Mouse (Mus musculus): ENCODE data around the gene Ptpre. TPM values are rescaled to one million over a fixed set of nuclear protein-coding genes. Genes with fewer than 3 reads are reported as not detected.

Gene Ptpre
- polyA plus RNA-seq, 1 experiment: 0.72 TPM

DNA sequence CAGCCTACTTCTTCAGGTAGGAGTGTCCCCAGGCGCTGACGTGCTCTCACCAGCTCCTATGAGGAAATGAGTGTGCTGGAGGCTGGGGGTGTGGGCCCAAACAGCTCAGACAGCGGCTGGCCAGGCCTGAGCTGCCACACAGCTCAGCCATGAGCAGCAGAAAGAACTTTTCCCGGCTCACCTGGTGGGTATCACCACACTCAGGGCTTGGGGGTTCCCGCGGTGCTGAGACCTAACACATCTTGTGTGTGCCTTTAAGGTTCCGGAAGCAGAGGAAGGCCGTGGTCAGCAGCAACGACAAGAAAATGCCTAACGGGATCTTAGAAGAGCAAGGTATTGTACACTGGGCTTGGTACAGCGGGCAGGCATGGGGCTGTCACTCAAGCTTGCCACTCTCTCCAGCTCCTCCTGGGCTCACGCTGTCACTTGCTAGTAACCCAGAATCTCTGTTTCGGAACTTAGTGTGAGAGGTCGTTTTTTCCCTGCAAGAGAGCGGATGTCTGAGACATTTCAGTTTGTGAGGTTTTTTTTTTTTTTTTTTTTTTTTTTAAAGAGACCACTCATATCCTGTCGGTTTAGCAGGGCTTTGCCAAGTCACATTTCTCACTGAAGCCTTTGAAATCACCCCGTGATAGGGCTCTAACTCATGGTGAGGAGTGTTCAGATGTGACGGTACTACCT, 114.7 kb downstream of the Ptpre start:
- Histone ChIP-seq H3K4me1 (ENCODE audit: control insufficient read depth, insufficient read depth, low read length) (no peaks in the 10 kb centered on the region), H3K4me3 (ENCODE audit: low read depth, low read length) (no peak overlapping the region), H3K9me3 (replicated peaks; ENCODE audit: control insufficient read depth, insufficient read depth, low read length, poor library complexity, severe bottlenecking) (no peaks in the 10 kb centered on the region; the same call in 1 of the 2 replicates), H3K36me3 (ENCODE audit: control insufficient read depth, insufficient read depth, low read length, poor library complexity, severe bottlenecking) (no peaks in the 10 kb centered on the region), H3K27ac (ENCODE audit: insufficient read depth, low read length) (no peak overlapping the region), H3K9ac (ENCODE audit: low read depth, poor library complexity, severe bottlenecking) (no peak overlapping the region), H3K27me3 (ENCODE audit: control insufficient read depth, insufficient read depth, low read length, poor library complexity, severe bottlenecking) (no peaks in the 10 kb centered on the region)
- TF ChIP-seq POLR2A (IDR thresholded peaks at IDR 0.05; ENCODE audit: insufficient read depth, low read length) (no peak), CTCF (IDR thresholded peaks at IDR 0.05; ENCODE audit: low read depth, low read length) (no peak), EP300 (IDR thresholded peaks at IDR 0.05; ENCODE audit: insufficient read depth, low read depth, low read length) (no peak)

DNA sequence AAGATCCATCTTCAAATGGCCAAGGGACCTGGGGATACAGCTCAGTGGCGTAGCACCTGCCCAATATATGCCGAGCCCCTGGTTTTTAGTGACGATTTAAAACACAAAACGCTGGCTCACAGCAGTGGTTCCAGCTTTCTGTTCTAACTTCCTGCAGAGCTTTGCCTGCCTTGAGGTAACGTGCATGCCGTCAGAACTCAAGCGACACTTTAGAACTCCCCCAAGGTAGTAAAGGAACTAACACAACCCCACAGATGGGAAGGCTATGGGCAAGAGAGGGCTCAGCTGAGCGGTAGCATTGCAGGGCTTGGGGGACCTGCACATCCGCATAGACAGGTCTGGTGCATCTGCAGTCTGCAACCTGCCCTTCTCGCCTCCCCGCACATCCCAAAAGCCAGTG, 115.5 kb downstream of the Ptpre start:
- no peak for TF ChIP-seq EP300 (IDR thresholded peaks at IDR 0.05; ENCODE audit: insufficient read depth, low read depth, low read length)
- TF ChIP-seq CTCF (IDR thresholded peaks at IDR 0.05; ENCODE audit: low read depth, low read length): no peak
- TF ChIP-seq POLR2A (IDR thresholded peaks at IDR 0.05; ENCODE audit: insufficient read depth, low read length): no peak
- Histone ChIP-seq H3K9ac (ENCODE audit: low read depth, poor library complexity, severe bottlenecking) (no peak overlapping the region), H3K27ac (ENCODE audit: insufficient read depth, low read length) (no peak overlapping the region), H3K4me3 (ENCODE audit: low read depth, low read length) (no peak overlapping the region), H3K9me3 (replicated peaks; ENCODE audit: control insufficient read depth, insufficient read depth, low read length, poor library complexity, severe bottlenecking) (no peaks in the 10 kb centered on the region; the same call in 1 of the 2 replicates), H3K4me1 (ENCODE audit: control insufficient read depth, insufficient read depth, low read length) (no peaks in the 10 kb centered on the region), H3K36me3 (ENCODE audit: control insufficient read depth, insufficient read depth, low read length, poor library complexity, severe bottlenecking) (no peaks in the 10 kb centered on the region), H3K27me3 (ENCODE audit: control insufficient read depth, insufficient read depth, low read length, poor library complexity, severe bottlenecking) (no peaks in the 10 kb centered on the region)

DNA sequence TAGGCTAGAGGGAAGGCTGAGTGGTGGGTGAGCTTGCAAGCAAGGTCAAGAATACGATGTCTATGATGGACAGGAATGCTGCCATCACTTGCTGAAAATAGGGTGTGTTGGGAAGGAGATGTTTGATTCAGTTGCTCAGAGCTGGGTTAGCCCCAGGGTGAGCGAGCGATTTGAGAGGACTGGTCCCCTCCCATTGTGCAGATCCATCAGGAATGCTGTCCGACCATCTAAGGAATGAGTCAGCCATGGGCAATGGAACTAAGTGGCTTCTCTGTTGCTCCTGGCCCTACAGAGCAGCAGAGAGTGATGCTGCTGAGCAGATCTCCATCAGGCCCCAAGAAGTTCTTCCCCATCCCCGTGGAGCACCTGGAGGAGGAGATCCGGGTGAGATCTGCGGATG, 116.3 kb downstream of the Ptpre start:
- Histone ChIP-seq H3K27ac (ENCODE audit: insufficient read depth, low read length) (no peak overlapping the region), H3K9me3 (replicated peaks; ENCODE audit: control insufficient read depth, insufficient read depth, low read length, poor library complexity, severe bottlenecking) (no peaks in the 10 kb centered on the region), H3K4me3 (ENCODE audit: low read depth, low read length) (no peak overlapping the region), H3K36me3 (ENCODE audit: control insufficient read depth, insufficient read depth, low read length, poor library complexity, severe bottlenecking) (no peaks in the 10 kb centered on the region), H3K9ac (ENCODE audit: low read depth, poor library complexity, severe bottlenecking) (no peak overlapping the region), H3K4me1 (ENCODE audit: control insufficient read depth, insufficient read depth, low read length) (no peaks in the 10 kb centered on the region), H3K27me3 (ENCODE audit: control insufficient read depth, insufficient read depth, low read length, poor library complexity, severe bottlenecking) (no peaks in the 10 kb centered on the region)
- TF ChIP-seq EP300 (IDR thresholded peaks at IDR 0.05; ENCODE audit: insufficient read depth, low read depth, low read length) (no peak), POLR2A (IDR thresholded peaks at IDR 0.05; ENCODE audit: insufficient read depth, low read length) (no peak), CTCF (IDR thresholded peaks at IDR 0.05; ENCODE audit: low read depth, low read length) (no peak)

DNA sequence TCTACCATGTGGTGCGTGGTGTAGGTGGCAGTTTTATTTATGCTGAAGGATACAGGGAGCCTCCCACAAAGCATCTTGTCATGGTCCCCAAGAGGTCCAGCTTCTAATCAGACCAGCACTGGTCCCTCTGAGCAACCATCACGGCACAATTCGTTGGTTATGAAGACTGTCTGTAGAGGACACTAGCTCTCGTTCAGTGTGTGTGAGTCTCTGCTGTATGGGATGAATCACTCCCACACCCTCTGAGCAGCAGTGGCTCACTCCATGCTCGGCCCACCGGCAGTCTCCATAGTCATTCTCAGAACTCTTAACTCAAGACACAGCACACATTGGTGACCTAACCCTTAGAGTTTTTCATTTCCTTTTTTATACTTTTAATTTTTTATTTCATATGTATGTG, 117.0 kb downstream of the Ptpre start:
- H3K9me3 ChIP-seq (replicated peaks; ENCODE audit: control insufficient read depth, insufficient read depth, low read length, poor library complexity, severe bottlenecking): no peaks in the 10 kb centered on the region
- TF ChIP-seq EP300 (IDR thresholded peaks at IDR 0.05; ENCODE audit: insufficient read depth, low read depth, low read length) (no peak), CTCF (IDR thresholded peaks at IDR 0.05; ENCODE audit: low read depth, low read length) (no peak), POLR2A (IDR thresholded peaks at IDR 0.05; ENCODE audit: insufficient read depth, low read length) (no peak)
- H3K27me3 ChIP-seq (ENCODE audit: control insufficient read depth, insufficient read depth, low read length, poor library complexity, severe bottlenecking): no peaks in the 10 kb centered on the region
- no peaks in the 10 kb centered on the region for H3K36me3 ChIP-seq (ENCODE audit: control insufficient read depth, insufficient read depth, low read length, poor library complexity, severe bottlenecking)
- no peak overlapping the region for H3K4me3 ChIP-seq (ENCODE audit: low read depth, low read length)
- H3K9ac ChIP-seq (ENCODE audit: low read depth, poor library complexity, severe bottlenecking): no peak overlapping the region
- no peak overlapping the region for H3K27ac ChIP-seq (ENCODE audit: insufficient read depth, low read length)
- no peaks in the 10 kb centered on the region for H3K4me1 ChIP-seq (ENCODE audit: control insufficient read depth, insufficient read depth, low read length)

DNA sequence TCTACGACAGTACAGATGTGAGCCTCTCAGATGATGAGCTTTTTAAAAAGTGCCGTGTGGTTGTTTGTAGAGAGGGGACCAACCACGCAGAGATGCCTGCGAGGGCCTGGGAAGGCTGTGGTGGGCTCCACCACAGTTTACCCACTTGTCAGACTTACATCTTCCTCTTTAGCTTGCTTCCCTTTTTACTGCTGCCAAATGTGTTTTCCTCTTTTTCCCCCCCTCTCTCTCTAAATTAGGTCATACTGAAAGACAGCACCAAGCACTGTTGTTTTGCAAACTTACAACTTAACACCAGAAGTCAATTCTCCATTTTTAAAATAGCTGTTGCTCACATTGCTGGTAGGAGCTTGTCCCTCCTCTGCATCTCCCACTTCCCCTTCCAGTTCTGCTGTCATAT, 117.8 kb downstream of the Ptpre start:
- Histone ChIP-seq H3K27ac (ENCODE audit: insufficient read depth, low read length) (no peak overlapping the region), H3K9ac (ENCODE audit: low read depth, poor library complexity, severe bottlenecking) (no peak overlapping the region), H3K36me3 (ENCODE audit: control insufficient read depth, insufficient read depth, low read length, poor library complexity, severe bottlenecking) (no peaks in the 10 kb centered on the region)

DNA sequence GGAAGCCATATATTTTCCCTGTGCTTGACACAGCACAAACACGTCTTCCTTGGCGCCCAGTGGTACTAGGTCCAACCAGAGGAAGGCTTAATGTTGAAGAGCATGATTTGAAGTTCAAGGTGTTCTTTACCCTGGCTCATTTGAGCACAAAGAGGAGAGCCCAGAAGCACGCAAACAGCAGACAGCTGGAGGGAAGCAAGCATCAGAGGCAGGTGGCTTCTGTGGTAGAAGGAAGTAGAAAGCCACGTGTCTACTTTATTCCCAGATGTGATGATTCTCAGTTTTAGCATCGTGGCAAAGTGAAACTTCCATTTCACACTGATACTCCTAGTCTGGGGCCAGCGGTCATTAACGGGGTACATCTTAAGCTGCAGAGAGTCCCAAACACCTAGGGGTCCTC, 120.9 kb downstream of the Ptpre start:
- Histone ChIP-seq H3K9me3 (replicated peaks; ENCODE audit: control insufficient read depth, insufficient read depth, low read length, poor library complexity, severe bottlenecking) (no peaks in the 10 kb centered on the region), H3K27me3 (ENCODE audit: control insufficient read depth, insufficient read depth, low read length, poor library complexity, severe bottlenecking) (no peaks in the 10 kb centered on the region), H3K9ac (ENCODE audit: low read depth, poor library complexity, severe bottlenecking) (no peak overlapping the region), H3K27ac (ENCODE audit: insufficient read depth, low read length) (no peak overlapping the region), H3K4me1 (ENCODE audit: control insufficient read depth, insufficient read depth, low read length) (no peaks in the 10 kb centered on the region), H3K4me3 (ENCODE audit: low read depth, low read length) (no peak overlapping the region), H3K36me3 (ENCODE audit: control insufficient read depth, insufficient read depth, low read length, poor library complexity, severe bottlenecking) (no peaks in the 10 kb centered on the region)
- TF ChIP-seq EP300 (IDR thresholded peaks at IDR 0.05; ENCODE audit: insufficient read depth, low read depth, low read length): no peak
- no peak for TF ChIP-seq POLR2A (IDR thresholded peaks at IDR 0.05; ENCODE audit: insufficient read depth, low read length)
- TF ChIP-seq CTCF (IDR thresholded peaks at IDR 0.05; ENCODE audit: low read depth, low read length): no peak

More for the DNA sequence above, 117.8 kb downstream of the Ptpre start:
- TF ChIP-seq CTCF (IDR thresholded peaks at IDR 0.05; ENCODE audit: low read depth, low read length) (no peak), EP300 (IDR thresholded peaks at IDR 0.05; ENCODE audit: insufficient read depth, low read depth, low read length) (no peak), POLR2A (IDR thresholded peaks at IDR 0.05; ENCODE audit: insufficient read depth, low read length) (no peak)
- Histone ChIP-seq H3K9me3 (replicated peaks; ENCODE audit: control insufficient read depth, insufficient read depth, low read length, poor library complexity, severe bottlenecking) (no peaks in the 10 kb centered on the region), H3K4me1 (ENCODE audit: control insufficient read depth, insufficient read depth, low read length) (no peaks in the 10 kb centered on the region), H3K4me3 (ENCODE audit: low read depth, low read length) (no peak overlapping the region), H3K27me3 (ENCODE audit: control insufficient read depth, insufficient read depth, low read length, poor library complexity, severe bottlenecking) (no peaks in the 10 kb centered on the region)

Measured in ES-Bruce4 (cell line).